Mouse (Mus musculus) heart, adult 8-10 months (tissue): ENCODE measurements at regions not wholly inside any gene's neighbourhood (a gene's known extent, or its start where the extent isn't known, plus 50 kb on each side); places are given as distances from the start of the nearest gene placed in this dataset.
"Not testable (repeated sequence)": the region's sequence is repeated elsewhere in the genome, so short reads cannot be mapped to it uniquely, and the experiment has no call there.

Source experiments
- DNase-seq: peaks from one replicate; pipeline ENCODE4 v3.0.0; 2022; ENCODE audit warnings: low spot score

GRCm38 (mm10) chr4:4556126-4556525 is 237.0 kb downstream of the Impad1 start:
- no peak for DNase-seq

- no peak for DNase-seq
Measured at GRCm38 (mm10) chr4:4550301-4550700, 242.9 kb downstream of the Impad1 start.

GRCm38 (mm10) chr4:4549893-4550292 is 243.3 kb downstream of the Impad1 start:
- no peak for DNase-seq

- DNase-seq, result no peak
Measured at GRCm38 (mm10) chr4:4537172-4537753, 255.9 kb downstream of the Impad1 start.

- DNase-seq, result peak; percentile 53
Measured at GRCm38 (mm10) chr4:4532196-4532595, 261.0 kb downstream of the Impad1 start.

- DNase-seq, result no peak
Measured at GRCm38 (mm10) chr4:4528311-4528710, 264.8 kb downstream of the Impad1 start.

GRCm38 (mm10) chr4:4521757-4522156 is 271.4 kb downstream of the Impad1 start:
- DNase-seq, result no peak

- DNase-seq, result no peak
Measured at GRCm38 (mm10) chr4:4518741-4519140, 274.4 kb downstream of the Impad1 start.

- no peak for DNase-seq
Measured at GRCm38 (mm10) chr4:4513351-4513750, 279.8 kb downstream of the Impad1 start.

GRCm38 (mm10) chr4:4510180-4510920 is 282.8 kb downstream of the Impad1 start:
- DNase-seq, result no peak

GRCm38 (mm10) chr4:4509296-4509695 is 283.9 kb downstream of the Impad1 start:
- DNase-seq, result peak; percentile 6

GRCm38 (mm10) chr4:4497199-4497598 is 296.0 kb downstream of the Impad1 start:
- no peak for DNase-seq

GRCm38 (mm10) chr4:4496181-4496580 is 297.0 kb downstream of the Impad1 start:
- DNase-seq, result no peak

GRCm38 (mm10) chr4:4465169-4465714 is 327.9 kb downstream of the Impad1 start:
- DNase-seq, result no peak

- no peak for DNase-seq
Measured at GRCm38 (mm10) chr4:4464130-4464700, 328.9 kb downstream of the Impad1 start.

- no peak for DNase-seq
Measured at GRCm38 (mm10) chr4:4459258-4459657, 333.9 kb downstream of the Impad1 start.

GRCm38 (mm10) chr4:4450104-4450503 is 343.1 kb downstream of the Impad1 start:
- DNase-seq, result no peak

GRCm38 (mm10) chr4:4442650-4443049 is 350.5 kb downstream of the Impad1 start:
- no peak for DNase-seq

GRCm38 (mm10) chr4:4437559-4437958 is 355.6 kb downstream of the Impad1 start:
- no peak for DNase-seq

- not testable (repeated sequence) for DNase-seq
Measured at GRCm38 (mm10) chr4:4424526-4424925, 347.2 kb upstream of the Sdr16c6 start.

- no peak for DNase-seq
Measured at GRCm38 (mm10) chr4:4403812-4404211, 326.5 kb upstream of the Sdr16c6 start.

- DNase-seq, result no peak
Measured at GRCm38 (mm10) chr4:4397410-4397809, 320.1 kb upstream of the Sdr16c6 start.
